9 mouse cellular contexts compared by ENCODE assay signal in genomic region chr17:56470001-56470436, GRCm38 (mm10). TPM values are rescaled to one million over a fixed set of nuclear protein-coding genes. Genes with fewer than 3 reads are reported as not detected.
DNase-seq lines count a peak whose midpoint lies in the region; ATAC-seq lines count a peak whose summit lies in the region.
"Had no signal": no experiment of that assay in that cellular context is flagged by ENCODE, and none has a peak within 500 bp of the region (broad histone marks: within the 10 kb centered on the region; RNA-seq: fewer than 3 reads in every experiment).

No protein-coding gene starts in this region.

- H3K4me3 ChIP-seq in heart, embryonic 10.5 days = peak overlapping the region; percentile 66
- peak overlapping the region; percentile 24 for H3K4me3 ChIP-seq in forebrain, embryonic 15.5 days
- peak overlapping the region; percentile 35 for H3K4me3 ChIP-seq in limb, embryonic 12.5 days (replicated peaks)
- H3K4me3 ChIP-seq in midbrain, embryonic 16.5 days (ENCODE audit: low read depth, low read length) = peak overlapping the region; percentile 8

- H3K27ac ChIP-seq in heart, embryonic 10.5 days = peak overlapping the region; percentile 88
- H3K27ac ChIP-seq in forebrain, embryonic 15.5 days (replicated peaks) = peak overlapping the region; percentile 96
- no peak overlapping the region for H3K27ac ChIP-seq in limb, embryonic 12.5 days
- peak overlapping the region; percentile 88 for H3K27ac ChIP-seq in midbrain, embryonic 16.5 days (ENCODE audit: low read length)

- 2% methylated on average over 24 of the region's 26 CpGs for WGBS in heart, embryonic 10.5 days
- 3% methylated on average over 25 of the region's 26 CpGs for WGBS in forebrain, embryonic 15.5 days
- WGBS in limb, embryonic 12.5 days = 4% methylated on average over 25 of the region's 26 CpGs
- 7% methylated on average over 25 of the region's 26 CpGs for WGBS in midbrain, embryonic 16.5 days

- no peak for DNase-seq in heart, embryonic 10.5 days (ENCODE audit: low spot score)
- DNase-seq in heart, postnatal 25 days (ENCODE audit: low spot score) = no peak
- no peak for DNase-seq in MN1 (ENCODE audit: low spot score)
- DNase-seq in urinary bladder, postnatal 10 days (ENCODE audit: low spot score) = no peak

- intact Hi-C loops in heart, postnatal 25 days (cut with DNase I) = no loop called here

- H3K9me3 ChIP-seq in heart, embryonic 10.5 days = no peaks in the 10 kb centered on the region
- no peaks in the 10 kb centered on the region for H3K9me3 ChIP-seq in forebrain, embryonic 15.5 days
- H3K9me3 ChIP-seq in limb, embryonic 12.5 days = no peaks in the 10 kb centered on the region
- H3K9me3 ChIP-seq in midbrain, embryonic 16.5 days (replicated peaks; ENCODE audit: control insufficient read depth, low read length, poor library complexity, severe bottlenecking) = no peaks in the 10 kb centered on the region

- 0 out of 2 replicates have a peak, but pooled peaks cover 6% of the 10 kb centered on the region for H3K36me3 ChIP-seq in heart, embryonic 10.5 days
- H3K36me3 ChIP-seq in forebrain, embryonic 15.5 days = no peaks in the 10 kb centered on the region
- peaks cover 10% of the 10 kb centered on the region; the same call in 1 of the 2 replicates for H3K36me3 ChIP-seq in limb, embryonic 12.5 days
- no peaks in the 10 kb centered on the region; the same call in 1 of the 2 replicates for H3K36me3 ChIP-seq in midbrain, embryonic 16.5 days (ENCODE audit: control insufficient read depth, insufficient read depth, low read length)

- peaks cover 79% of the 10 kb centered on the region for H3K4me1 ChIP-seq in heart, embryonic 10.5 days
- peaks cover 89% of the 10 kb centered on the region for H3K4me1 ChIP-seq in forebrain, embryonic 15.5 days
- H3K4me1 ChIP-seq in limb, embryonic 12.5 days (replicated peaks) = peaks cover 75% of the 10 kb centered on the region
- H3K4me1 ChIP-seq in midbrain, embryonic 16.5 days (ENCODE audit: control insufficient read depth, insufficient read depth, low read length) = peaks cover 83% of the 10 kb centered on the region

- H3K27me3 ChIP-seq in heart, embryonic 10.5 days (ENCODE audit: insufficient read depth, poor library complexity, severe bottlenecking) = peaks cover 43% of the 10 kb centered on the region
- no peaks in the 10 kb centered on the region for H3K27me3 ChIP-seq in forebrain, embryonic 15.5 days
- H3K27me3 ChIP-seq in limb, embryonic 12.5 days = peaks cover 48% of the 10 kb centered on the region
- no peaks in the 10 kb centered on the region for H3K27me3 ChIP-seq in midbrain, embryonic 16.5 days (ENCODE audit: control insufficient read depth, insufficient read depth, low read depth, low read length)

- H3K9ac ChIP-seq in forebrain, embryonic 15.5 days (replicated peaks) = peak overlapping the region; percentile 37
- peak overlapping the region; percentile 42 for H3K9ac ChIP-seq in limb, embryonic 12.5 days (replicated peaks)
- H3K9ac ChIP-seq in midbrain, embryonic 16.5 days (ENCODE audit: low read depth, low read length) = peak overlapping the region; percentile 50

- peak overlapping the region; percentile 45 for H3K4me2 ChIP-seq in forebrain, embryonic 15.5 days (replicated peaks)
- peak overlapping the region; percentile 60 for H3K4me2 ChIP-seq in limb, embryonic 12.5 days
- peak overlapping the region; percentile 43 for H3K4me2 ChIP-seq in midbrain, embryonic 16.5 days (ENCODE audit: low read length)

- ATAC-seq in forebrain, embryonic 15.5 days (replicated peaks) = no peak
- ATAC-seq in limb, embryonic 12.5 days (ENCODE audit: insufficient number of reproducible peaks, insufficient read depth, low FRiP score, low TSS enrichment, low read depth) = no peak
- no peak for ATAC-seq in midbrain, embryonic 16.5 days
- no peak for ATAC-seq in activated CD4-positive, CD25-positive, alpha-beta regulatory T cell, adult 4 months

RNA-seq across cellular contexts. Expression of gene Ptprs, which starts 6.3 kb away (rescaled TPM):
- 50.4 and 73.5 TPM in 2 replicates for polyA plus RNA-seq in heart, embryonic 10.5 days (2016; fragmentation: Nextera tagmentation; extraction: Ambion mirVana)
- total RNA-seq in heart, postnatal 25 days (2021) = 10 to 100 TPM; 42.2 to 52.2 TPM
- 375 and 409 TPM in 2 replicates for polyA plus RNA-seq in forebrain, embryonic 15.5 days (2015; fragmentation: Nextera tagmentation; extraction: Ambion mirVana)
- polyA plus RNA-seq in limb, embryonic 12.5 days (2016; fragmentation: Nextera tagmentation; extraction: Ambion mirVana) = 113 and 126 TPM in 2 replicates
- polyA plus RNA-seq in midbrain, embryonic 16.5 days (2015; fragmentation: Nextera tagmentation; extraction: Ambion mirVana) = 293 and 299 TPM in 2 replicates
- 1 to 10 TPM; 6.5 to 8.6 TPM for polyA plus RNA-seq in activated CD4-positive, CD25-positive, alpha-beta regulatory T cell, adult 4 months (2017; shearing (Covaris generic))

RNA-seq across cellular contexts. Expression of gene Znrf4, which starts 42.2 kb away (rescaled TPM):
- not detected in 2 replicates for polyA plus RNA-seq in heart, embryonic 10.5 days (2016; fragmentation: Nextera tagmentation; extraction: Ambion mirVana)
- total RNA-seq in heart, postnatal 25 days (2021) = not detected
- 0.14 and 0.36 TPM in 2 replicates for polyA plus RNA-seq in forebrain, embryonic 15.5 days (2015; fragmentation: Nextera tagmentation; extraction: Ambion mirVana)
- not detected in 2 replicates for polyA plus RNA-seq in limb, embryonic 12.5 days (2016; fragmentation: Nextera tagmentation; extraction: Ambion mirVana)
- not detected in 2 replicates for polyA plus RNA-seq in midbrain, embryonic 16.5 days (2015; fragmentation: Nextera tagmentation; extraction: Ambion mirVana)
- polyA plus RNA-seq in activated CD4-positive, CD25-positive, alpha-beta regulatory T cell, adult 4 months (2017; shearing (Covaris generic)) = not detected
- total RNA-seq: common myeloid progenitor, adult 5-6 weeks had no signal

Comparison
In these comparisons a context has a peak if more than half of its experiments do, and no peak if none do; other contexts are left out.
1. H3K4me3 ChIP-seq: peak in every context shown above with its lines; median percentile 66 in heart, embryonic 10.5 days; 35 in limb, embryonic 12.5 days; 24 in forebrain, embryonic 15.5 days; 8 in midbrain, embryonic 16.5 days.